Mouse (Mus musculus): Measurements from ENCODE around the gene Arsb.

Arsb gene

DNA sequence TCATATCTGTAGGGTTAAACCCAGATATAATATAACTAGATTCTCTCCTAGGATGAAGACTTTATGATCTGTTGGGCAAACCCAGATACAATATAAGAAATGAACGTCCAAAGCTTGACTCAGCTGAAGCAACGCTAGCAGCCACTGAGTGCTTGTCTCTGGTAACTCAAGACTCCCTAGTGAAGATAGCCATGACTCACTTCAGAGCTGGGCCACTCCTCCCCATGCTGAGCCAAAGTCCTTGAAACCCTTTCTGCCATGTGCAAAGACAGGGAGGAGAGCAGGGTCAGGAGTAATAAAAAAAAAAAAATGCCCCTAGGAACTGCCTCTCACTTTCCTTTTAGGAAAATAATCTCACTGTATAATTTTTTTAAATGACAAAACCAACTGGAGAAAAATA, 68.7 kb downstream of the Arsb start:
- peak; percentile 47 for DNase-seq (ENCODE audit: low spot score)

DNA sequence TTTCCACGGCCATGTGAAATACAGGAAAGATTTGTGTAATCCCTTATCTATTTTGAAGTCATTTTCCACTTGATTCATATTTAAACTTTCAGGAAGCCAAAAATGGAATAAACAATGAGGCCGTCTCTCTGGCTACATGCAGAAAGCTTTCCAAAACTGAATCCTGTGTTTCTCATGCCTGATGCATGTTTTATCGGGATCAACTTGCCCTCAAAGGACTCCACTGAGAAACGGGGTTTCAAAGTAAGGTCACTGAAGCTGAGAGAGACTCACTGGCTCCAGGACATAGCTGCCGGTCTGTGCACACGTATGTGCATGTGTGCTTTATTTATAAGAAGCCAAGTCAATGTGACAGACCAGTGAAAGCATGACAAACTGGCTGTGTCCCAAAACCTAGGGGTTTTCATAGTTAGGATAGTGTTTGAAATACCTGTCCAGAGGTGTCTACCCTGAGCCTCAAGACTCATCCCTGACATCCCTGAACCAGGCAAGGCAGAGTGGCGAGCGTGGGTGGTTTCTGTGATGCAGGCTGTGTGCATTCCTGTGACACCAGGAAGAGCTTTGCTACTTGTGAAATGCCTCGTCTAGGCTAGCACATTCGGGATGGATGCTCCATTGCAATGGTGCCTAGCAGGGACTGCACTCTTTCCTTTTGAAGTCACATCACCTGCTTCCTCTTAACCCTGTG, 75.5 kb downstream of the Arsb start:
- DNase-seq (ENCODE audit: low spot score): no peak

DNA sequence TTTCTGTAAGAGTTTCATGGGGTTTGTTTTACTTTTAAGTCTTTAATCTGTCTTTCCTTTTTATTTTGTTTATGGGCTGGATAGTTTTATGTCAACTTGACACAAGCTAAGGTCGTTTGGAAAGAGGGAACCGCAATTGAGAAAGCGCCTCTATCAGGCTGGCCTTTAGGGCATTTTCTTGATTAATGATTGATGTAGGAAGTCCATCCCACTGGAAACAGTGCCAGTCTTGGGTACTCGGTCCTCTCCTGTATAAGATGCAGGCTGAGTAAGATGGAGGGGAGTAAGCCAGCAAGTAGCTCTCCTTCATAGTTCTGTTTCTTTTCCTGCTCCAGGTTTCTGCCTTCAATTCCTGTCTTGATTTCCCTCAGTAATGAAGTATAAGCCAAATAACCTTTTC, 76.2 kb downstream of the Arsb start:
- no peak for DNase-seq (ENCODE audit: low spot score)

DNA sequence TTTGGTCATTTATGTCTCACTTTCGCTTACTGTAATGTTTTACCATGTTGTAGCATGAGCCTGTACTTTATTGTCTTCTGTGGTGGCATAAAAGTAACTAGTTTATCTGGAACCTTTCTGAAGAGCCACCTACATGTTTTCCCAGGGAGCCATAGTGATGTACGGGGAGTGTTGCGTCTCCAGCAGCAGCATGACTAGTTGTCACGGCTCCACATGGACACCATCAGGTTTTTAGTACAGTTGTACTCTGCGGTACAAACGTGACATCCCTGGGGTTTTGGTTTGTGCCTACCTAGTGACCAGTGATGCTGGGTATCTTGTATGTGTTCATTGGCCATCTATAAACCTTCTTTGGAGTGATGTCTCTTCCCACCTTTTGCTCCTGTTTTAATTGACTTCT, 77.2 kb downstream of the Arsb start:
- no peak for DNase-seq (ENCODE audit: low spot score)

DNA sequence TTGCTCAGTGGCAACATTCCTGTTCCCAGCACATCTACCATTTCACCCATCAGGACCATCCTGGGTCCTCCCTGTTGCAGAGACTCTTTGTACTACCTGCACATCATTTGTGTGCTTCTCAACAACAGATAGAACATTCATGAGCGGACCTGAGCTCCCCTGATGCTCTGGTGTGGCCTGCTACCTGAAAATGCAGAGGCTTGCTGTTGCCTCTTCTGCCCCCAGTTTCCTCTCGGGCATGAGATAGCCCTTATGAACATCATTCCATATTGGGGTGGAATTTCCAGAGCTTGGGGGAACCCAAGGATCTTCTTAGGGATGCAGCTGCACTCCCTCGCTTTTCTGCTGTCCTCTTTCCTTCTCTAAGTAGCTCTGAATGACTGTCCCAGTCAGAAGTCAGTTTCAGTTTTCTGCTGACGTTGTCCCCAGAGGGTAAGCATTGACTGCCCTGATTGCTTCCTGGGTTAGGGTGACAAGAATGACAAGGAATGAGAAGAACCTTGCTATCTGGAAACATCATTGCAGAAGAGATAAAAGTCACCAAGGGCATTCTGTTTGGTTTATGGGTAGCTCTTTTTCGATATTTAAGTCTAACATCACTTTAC, 78.4 kb downstream of the Arsb start:
- DNase-seq (ENCODE audit: low spot score): no peak

DNA sequence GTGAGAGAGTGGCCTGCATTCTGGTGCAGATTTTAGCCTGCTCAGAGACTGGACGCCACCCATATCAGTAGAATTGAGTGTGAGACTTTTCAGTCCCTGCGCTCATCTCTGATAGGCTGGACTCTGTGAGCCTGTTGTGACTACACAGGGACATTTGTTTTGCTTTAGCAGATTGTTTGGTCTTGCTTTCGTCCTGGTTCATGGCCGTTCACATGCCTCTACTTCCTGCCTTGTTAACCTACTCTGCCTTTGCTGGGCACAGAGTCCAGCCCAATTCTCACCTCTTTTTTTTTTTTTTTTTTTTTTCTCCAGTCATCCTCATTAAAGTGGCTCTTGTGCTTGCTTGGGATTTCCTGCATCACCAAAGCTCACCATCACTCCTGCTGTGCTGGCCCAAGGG, 79.2 kb downstream of the Arsb start:
- no peak for DNase-seq (ENCODE audit: low spot score)

DNA sequence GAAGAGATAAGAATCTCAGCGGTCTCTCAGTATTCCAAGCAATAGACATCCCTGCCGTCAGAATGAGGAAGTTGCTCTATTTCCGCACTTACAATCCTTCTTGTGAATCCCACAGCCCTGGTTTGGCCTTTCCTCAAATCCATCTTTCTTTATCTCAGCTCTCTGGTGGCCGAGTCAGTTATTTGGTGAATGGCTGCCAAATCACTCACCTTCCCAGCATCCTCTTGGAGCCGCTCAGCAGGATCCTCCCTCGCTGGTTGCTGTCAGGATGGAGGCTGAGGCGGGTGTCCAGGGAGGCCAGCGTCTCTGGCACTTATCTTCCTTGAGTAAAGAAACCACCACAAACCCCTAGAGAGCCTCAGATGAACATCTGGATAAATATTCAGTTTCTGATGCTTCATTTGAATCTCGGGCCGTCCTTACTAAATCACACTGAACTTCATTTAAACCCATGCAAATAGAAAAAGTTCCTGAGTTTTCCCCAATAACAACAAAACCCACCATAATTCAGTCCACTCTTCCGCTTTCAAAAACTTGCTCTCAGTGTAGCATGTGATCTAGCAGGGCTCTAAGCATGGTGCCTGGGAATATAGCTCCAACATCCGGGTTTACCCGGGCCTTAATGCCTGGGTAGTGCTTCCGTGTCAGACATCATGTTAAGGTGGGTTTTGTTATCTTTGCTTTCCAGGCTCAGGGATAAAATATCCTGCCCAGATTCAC, 81.1 kb downstream of the Arsb start:
- no peak for DNase-seq (ENCODE audit: low spot score)

DNA sequence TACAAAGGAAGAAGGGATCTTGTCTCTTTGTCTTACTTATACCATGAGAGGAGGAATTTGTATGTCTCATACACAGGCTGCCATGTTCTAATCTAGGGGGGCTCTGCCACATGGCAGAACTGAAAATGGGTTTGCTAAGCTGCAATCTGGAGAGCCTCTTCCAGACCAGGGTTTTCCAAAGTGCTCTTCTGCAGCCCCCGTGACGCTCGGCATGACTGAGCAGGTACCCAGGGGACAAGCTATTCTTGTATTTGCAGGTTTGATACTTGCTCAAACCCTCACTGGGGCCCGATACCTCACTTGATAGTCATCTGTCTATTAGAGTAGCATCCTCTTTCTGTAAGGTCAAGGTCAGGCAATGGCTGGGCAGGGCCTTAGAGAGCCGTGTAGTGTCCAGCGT, 82.3 kb downstream of the Arsb start:
- DNase-seq (ENCODE audit: low spot score): no peak

DNA sequence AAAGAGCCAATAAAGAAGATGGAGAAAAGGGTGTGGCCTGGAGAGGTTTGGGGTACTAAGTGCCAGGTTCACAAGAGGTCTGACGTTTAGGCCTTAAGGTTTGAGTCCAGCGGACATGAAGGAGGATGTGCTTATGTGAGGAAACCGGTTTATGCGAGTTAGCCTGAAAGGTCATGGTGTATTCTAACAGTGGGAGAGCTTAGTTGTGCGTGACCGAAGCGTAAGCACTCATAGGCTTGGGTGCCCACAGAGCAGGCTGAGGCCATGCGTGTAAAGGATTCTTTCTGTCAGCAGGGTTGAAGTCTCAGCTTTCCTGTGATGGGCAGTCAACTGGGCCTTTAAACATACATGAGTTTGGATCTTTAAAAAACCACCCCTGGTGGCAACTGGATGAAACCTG, 82.9 kb downstream of the Arsb start:
- no peak for DNase-seq (ENCODE audit: low spot score)

DNA sequence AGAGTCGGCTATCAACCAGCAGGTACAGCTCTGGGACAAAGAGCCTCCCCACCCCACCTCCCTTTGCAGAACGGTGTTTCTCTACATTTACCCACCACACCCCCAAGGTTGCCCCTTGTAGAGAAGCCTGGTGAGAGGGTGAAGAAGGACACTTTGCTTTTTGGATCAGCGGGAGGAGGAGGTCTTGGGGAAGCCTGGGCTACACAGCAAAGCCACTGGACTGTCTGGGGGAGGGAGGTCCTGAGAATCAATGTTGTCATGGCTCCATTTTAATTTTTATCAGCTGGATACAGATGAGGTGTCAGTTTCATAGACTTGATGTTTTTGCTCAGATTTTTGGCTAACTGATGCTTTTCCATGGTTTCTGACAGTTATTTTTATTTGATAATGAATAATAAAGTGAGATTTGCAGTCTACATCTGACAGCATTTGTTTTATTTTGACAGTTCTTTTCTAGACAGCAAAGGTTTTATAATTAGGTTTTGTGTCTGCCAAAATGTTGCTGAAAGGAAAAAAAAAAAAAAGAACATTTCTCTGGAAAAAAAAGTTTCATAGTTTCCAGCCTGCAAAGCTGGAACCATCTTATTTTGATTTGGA, 83.6 kb downstream of the Arsb start:
- DNase-seq (ENCODE audit: low spot score): no peak

DNA sequence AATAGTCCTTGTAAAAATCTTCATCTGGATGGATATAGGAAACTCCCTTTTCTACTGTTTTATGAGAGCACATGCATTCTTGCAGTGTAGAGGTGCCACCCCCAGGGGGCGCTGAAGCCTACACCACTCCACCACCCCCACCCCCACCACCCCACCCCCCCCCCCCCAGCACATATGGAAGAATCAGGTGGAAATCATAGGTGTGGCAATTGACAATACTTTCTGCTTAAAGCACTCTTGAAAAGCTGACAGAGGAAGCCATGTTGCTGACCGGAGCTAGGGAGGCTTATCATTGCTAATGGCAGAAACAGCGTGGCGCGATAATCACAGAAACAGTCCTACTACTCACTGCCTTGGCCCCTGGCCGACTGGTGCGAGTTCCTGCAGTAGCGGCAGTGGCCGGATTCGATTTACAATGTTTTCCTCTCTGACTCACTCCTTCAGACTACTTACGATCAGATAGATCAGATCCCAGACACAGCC, 84.3 kb downstream of the Arsb start:
- DNase-seq (ENCODE audit: low spot score): peak; percentile 29

DNA sequence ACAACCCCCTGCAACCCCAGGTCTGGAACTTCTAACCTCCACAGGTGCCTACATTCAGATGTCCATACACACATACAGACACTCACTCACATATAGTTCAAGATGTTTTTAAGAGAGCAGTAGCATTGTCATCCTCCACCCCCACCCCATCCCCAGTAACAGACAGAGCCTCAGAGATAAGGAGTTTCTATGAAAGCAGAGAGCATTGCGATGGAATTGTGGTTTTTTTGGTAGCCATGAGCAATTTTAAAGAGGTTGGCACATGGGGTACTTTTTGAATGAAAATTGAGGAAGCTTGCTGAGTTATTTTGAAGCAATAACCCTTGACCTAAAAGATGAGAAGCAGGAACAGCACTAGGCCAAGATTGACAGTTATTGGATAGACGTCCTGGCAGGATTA, 89.8 kb downstream of the Arsb start:
- no peak for DNase-seq (ENCODE audit: low spot score)

DNA sequence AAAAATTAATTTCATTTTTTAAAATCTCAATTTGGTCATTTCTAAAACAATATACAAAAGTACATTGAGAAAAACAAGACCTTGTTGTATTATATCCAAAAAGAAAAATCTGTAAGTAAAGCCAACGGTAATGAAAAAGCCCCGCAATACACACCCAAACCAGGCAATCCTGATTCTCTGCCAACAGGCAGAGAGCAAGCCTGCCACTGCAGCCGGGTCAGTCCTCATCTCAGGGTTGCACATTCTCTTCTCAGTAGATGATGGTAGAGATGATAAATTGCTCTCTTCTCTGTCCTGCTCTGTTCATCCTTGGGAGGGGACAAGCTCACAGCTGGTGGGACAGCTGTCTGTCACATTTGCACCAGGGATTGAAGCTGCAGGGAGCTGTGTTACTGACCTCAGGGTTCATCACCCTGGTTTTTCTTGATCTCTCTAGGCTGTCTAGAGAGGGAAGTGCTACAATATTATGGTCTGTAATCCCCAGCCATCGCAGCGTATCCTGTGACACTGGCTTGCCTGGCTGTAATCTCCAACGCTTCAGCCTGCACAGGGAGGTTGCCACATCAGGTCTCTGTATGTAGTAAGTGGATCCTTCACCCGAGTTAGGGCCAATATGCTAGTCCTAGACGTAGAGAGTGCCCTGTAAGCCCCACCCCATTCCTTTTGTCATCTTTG, 92.8 kb downstream of the Arsb start:
- no peak for DNase-seq (ENCODE audit: low spot score)

DNA sequence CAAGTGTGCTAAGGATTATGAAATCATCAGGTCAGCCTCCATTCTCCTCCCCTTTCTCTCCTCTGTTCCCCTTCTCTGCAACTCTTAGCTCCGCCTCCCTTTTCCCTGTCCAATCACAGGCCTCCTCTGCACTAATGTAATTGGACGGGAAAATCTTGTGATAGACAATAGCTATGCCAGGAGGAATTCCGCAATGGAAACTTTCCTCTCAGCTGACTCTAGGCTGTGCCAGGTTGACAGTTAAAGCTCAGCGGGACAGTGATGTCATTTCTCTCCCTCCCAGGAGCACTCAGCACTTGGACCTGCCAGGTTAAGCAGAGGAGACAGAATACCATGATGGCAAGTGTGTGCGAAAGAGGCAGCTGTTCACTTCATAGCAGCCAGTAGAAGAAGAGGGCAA, 95.2 kb downstream of the Arsb start:
- peak; percentile 8 for DNase-seq (ENCODE audit: low spot score)

DNA sequence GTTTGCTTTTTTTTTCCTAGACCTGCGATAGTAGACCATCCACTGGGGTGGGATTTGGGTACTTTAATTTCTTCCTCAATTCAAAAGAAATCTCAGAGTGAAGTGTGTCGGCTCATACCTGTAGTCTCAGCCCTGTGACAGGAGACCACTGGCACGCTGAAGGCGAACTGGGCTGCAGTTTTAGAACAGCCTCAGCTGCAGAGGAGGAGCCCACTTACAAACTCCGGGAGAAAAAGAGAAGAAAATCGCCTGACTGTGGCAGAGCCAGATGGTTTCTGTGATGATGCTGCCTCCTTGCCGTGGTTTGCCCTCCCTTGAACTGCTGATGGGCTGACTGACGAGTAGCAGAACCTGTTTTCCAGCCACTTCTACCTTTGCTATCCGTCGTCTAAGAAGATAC, 100.3 kb downstream of the Arsb start:
- DNase-seq (ENCODE audit: low spot score): no peak

DNA sequence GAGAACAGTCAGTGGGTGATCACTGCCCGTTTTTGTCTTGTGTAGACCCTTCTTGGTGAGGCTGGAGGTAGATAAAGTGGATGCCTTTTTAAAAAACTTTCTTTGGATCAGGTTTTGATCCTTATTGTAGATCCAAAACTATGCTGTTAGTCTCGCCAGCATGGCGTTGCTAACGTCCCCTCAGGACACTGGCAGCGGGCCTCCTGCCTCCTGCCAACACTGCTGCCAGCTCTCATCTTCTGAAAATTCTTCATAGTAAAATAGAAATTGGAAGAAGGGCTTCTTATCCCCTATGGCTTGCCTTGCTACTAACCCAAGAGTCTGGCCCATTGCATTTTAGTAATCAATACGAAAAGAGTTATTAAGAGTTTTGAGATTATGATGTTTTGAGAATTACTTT, 101.2 kb downstream of the Arsb start:
- no peak for DNase-seq (ENCODE audit: low spot score)

DNA sequence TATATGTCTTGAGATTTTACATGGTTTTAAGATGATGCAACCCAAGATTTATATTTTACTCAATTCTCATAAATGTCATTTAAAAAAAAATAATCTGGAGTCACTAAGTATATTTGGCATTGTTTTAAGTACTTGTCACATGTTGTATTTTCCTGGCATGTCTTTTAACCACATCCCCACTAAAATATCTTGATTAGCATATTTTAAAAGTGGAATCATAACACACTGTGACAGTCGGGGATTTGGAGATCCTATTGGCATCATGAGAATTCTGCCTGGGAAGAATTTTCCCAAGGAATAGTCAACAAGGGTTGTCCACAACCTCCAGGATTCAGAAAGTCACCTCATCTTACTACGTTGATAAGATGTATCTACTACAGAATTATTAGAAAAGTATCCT, 106.5 kb downstream of the Arsb start:
- DNase-seq (ENCODE audit: low spot score): no peak

DNA sequence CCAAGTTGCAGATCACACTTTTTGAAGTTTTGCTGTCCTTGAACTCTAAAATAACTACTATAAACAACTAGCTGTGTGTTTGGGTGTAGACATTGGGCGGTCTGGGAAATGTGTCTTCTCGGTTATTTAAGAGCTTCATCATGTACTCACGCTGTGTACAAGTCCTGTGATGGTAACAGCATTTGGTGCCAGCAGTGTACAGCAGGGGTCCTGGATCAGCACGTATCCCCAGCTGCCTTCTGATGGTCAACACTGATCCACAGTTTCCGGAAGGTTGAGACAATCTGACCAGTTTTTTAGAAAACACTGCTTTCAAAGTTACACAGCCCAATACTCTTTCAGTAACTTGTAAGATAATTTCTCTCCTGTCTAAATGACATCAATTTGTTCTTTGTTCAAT, 108.0 kb downstream of the Arsb start:
- DNase-seq (ENCODE audit: low spot score): no peak

DNA sequence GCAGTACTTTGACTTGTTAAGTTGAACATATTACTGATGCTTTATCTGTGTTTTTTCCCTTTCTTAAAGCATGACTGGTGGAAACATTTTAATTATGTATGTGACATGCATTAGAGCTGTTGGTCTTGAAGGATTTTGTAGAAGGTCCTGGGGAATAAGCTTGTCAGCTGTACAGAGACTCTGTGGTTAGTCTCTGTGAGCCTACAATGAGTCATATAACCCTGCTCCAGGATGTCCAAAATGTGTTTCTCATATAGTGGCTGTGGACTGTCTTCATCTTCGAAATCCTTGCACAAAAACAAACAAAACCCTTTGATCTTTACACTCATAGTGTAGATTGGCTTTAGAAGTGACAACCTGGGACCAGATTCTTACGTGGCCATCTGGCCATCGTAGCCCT, 110.7 kb downstream of the Arsb start:
- DNase-seq (ENCODE audit: low spot score): no peak

DNA sequence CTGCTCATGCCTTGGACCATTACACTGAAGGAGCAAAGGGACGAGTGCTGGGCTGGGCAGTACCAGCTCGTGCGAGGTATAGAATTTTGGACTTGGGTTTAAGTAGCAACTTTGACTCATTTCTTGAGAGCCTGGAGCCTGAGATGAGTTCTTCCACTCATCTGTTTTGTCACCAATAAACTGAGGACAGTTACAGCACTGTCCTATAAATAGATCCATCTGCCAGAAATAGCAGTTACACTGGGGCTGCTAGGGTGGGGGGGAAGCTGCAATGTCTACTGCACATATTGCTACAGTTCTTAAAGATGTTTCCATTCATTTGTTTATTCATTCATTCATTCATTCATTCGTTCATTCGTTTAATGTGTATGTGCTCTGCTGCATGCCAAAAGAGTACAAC, 115.6 kb downstream of the Arsb start:
- DNase-seq (ENCODE audit: low spot score): no peak

DNA sequence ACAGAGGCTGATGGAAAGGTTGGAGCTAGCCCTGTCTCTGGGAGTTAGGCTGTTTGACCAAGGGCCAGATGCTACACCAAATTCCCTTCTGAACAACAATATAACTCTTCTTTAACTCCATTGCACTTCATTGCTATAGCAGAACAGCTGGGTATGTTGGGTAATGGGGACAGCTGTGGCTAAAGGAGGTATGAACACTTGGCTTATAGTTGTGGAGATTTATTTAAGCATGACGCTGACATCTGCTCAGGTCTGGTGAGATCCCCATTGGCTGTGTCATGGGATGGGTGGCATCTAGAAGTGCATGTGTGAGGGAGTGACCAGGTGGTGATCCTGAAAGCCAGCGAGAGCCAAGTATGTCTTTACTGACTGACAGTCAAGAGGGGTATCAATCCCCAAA, 116.8 kb downstream of the Arsb start:
- no peak for DNase-seq (ENCODE audit: low spot score)

DNA sequence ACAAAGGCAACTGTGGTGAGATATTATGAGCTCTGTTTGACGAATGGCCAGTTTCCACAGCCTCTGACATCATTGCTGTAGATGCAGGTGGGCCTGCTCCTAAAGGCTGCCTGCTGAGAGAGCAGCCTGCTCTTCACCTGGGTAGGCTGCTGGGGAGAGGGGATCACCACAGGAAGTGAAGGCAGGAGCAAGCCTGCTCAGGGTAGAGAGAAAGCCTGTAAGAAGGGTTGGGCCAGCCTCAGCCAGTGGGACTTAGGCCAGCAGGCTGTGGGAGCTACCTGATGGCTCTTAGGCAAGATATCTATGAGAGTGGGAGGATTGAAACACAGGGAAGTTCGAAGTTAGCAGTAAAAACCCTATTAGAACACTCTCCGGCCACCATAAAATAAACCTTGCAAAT, 117.5 kb downstream of the Arsb start:
- DNase-seq (ENCODE audit: low spot score): no peak

DNA sequence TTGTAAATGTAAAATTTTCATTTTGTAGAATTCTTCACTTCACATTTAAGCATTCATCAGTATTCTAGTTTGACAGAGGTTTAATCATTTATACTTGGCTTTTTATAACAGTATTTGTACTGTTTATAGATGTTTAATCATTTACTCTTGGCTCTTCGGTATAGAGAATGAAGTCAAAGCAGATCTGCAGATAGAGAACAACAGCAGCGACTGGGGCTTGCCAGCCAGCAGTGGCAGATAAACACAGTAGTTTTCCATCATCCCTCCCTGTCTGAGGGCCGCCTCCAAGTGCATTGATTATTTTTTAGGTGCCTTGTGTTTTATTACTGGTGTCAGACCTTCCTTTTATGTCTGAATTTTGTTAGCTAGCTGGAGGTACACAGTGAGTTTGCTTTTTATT, 118.6 kb downstream of the Arsb start:
- no peak for DNase-seq (ENCODE audit: low spot score)

Data from adipocyte (in vitro differentiated cells).